Mouse (Mus musculus) T-helper 1 cell (primary cell): ENCODE measurements around the gene Cd36.
"Not testable (repeated sequence)": the region's sequence is repeated elsewhere in the genome, so short reads cannot be mapped to it uniquely, and the experiment has no call there.

ENCODE experiments used
- in situ Hi-C: fragments of 300-600 bp; cut with MboI, MseI; formaldehyde crosslinking; loops from one replicate; pipeline ENCODE4 v1.15.1; 2025; ENCODE audit warnings: high pct_unique_total_duplicates

Cd36 gene

DNA sequence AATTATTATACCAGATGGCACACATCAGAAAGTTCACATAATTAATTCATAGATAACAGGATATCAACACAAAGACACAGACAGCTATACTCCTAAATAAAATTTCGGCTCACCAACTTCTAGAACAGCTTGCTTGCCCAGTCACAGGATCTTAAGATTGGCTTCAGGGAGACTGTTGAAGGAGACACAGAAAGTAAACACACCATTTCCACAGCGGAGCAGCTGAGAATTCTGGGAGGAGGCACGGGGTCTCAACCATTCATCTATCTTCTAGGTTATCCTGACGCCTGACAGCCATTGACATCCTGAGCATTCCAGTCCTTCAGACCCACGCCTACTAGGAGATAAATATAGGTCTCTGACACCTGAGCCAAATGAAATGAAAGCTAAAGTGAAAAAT is at the start of gene Cd36:
Cd36 (minus strand) TSS at position 204 of the 400 bp plus-strand sequence.
- in situ Hi-C loops, result no loop called here

DNA sequence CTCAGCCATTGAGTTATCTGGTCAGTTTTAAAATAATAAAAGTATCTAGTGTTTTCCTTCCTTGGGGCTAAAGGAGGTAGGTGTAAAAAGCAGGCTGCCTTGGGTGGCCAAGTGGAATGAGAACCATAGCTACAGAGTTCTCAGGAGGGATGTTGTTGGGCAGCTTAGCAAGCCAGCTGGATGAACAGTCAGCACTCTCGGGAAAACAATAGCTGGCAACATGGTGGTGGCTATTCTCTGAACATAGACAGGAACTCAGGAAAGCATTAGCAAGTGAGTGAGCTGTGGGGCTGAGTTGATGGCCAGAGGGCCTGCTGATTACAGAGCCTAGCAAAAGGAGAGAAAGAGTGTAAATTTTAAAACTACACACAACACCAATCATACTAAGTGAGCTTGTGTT is 45.9 kb upstream of the Cd36 start:
- in situ Hi-C loops, result no loop called here

GRCm38 (mm10) chr5:17931588-17931987 is 43.0 kb upstream of the Cd36 start:
- in situ Hi-C loops, result not testable (repeated sequence)

GRCm38 (mm10) chr5:17929006-17929567 is 40.5 kb upstream of the Cd36 start:
- in situ Hi-C loops, result no loop called here

GRCm38 (mm10) chr5:17928471-17928870 is 39.9 kb upstream of the Cd36 start:
- in situ Hi-C loops, result no loop called here

DNA sequence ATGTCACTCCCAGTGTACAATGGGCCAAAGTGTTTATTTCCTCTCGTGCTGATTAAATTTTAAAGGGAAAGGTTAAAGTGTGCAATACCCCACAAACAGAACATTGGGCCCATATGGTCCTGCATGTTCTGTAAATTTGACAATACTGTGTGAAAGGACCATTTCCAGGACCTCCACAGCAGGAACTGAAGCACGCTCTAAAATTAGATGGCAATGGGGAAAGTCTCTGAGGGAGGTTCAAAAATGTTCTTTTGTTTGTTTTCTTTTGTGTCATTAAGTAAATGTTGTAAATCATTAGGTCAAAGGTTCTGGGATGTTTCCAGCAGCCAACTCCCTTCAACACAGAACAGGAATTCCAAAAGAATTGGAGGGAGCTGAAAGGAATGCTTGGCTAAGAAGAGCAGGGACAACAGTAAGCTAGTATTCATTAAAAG is 35.5 kb upstream of the Cd36 start:
- in situ Hi-C loops, result no loop called here

DNA sequence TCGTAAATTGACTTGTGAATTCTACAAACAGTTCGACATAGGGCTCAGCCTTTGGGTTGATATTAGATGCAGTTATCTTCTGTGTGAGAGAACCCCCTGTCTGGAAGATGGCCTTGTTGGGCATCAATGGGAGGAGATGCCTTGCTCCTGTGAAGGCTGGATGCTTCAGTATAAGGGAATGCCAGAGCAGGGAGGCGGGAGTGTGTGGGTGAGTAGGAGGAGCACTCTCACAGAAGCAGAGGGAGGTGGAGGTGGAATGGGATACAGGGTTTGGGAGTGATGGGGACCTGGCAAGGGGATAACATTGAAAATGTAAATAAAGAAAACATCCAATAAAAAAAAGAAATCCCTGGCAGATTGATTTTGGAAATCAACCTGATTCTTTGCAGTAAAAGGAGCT is 35.0 kb upstream of the Cd36 start:
- in situ Hi-C loops, result no loop called here

DNA sequence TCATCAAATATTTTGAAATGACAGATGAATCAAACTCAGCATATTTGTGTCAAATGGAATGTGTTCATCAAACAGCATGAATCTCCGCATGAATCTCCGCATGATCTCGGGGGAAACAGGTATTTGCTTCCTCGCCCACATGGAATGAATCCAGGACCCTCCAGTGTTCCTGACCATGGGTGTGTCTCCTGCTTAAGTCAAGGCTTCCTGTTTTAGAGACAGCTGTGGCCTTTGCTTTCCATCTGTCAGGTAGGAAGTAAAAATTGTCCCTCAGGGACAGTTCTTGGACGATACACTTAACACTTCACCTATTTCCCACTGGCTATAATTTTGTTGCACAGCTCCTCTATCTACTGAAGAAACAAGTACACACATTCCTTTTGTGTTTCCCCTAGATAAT is 30.4 kb upstream of the Cd36 start:
- in situ Hi-C loops, result no loop called here

- in situ Hi-C loops, result no loop called here
Observed at GRCm38 (mm10) chr5:17904766-17905165, 16.2 kb upstream of the Cd36 start.

DNA sequence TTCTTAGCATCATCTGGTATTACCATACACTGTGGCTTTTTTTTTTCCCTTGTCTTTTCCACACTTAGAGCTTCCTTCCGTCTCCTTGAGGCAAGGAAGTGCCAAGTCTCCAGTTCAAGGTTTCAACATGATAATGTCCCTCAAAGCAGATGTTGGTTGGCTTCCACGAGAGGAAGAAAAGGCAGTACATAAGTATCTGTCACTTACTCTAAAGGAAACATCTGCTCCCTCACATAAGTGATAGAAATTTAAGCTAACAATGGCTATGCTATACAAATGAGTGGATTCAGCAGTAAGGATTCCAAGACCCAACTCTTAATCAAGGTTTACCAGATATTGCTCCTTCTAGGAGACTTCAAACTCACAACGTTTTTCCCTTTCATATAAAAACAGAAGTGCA is 10.3 kb upstream of the Cd36 start:
- in situ Hi-C loops, result no loop called here

GRCm38 (mm10) chr5:17897641-17898040 is 9.0 kb upstream of the Cd36 start:
- in situ Hi-C loops, result not testable (repeated sequence)

- in situ Hi-C loops, result no loop called here
Observed at GRCm38 (mm10) chr5:17893577-17894172, 5.1 kb upstream of the Cd36 start.

DNA sequence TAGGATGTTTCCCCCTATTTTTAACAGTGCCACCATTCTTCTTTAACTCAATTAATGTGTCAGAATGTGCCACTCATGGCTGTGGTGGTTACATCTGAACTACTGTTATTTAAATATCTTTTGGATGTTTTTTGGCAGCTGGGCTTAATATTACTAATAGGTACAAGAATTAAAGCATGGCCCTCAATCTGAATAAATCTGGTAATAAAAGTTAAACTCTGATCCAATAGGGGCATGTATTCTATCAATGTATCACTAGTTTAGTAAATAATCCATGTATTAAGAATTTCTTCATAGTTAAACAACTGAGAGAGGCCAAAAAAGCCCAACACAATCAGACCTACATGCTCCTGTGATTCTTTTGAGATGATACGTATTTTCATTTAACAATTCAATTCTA is 690 bp upstream of the Cd36 start:
- in situ Hi-C loops, result no loop called here

GRCm38 (mm10) chr5:17886377-17886776 is 2.2 kb downstream of the Cd36 start:
- in situ Hi-C loops, result no loop called here

- in situ Hi-C loops, result no loop called here
Observed at GRCm38 (mm10) chr5:17883357-17883875, 5.2 kb downstream of the Cd36 start.

GRCm38 (mm10) chr5:17881542-17881896 is 7.1 kb downstream of the Cd36 start:
- in situ Hi-C loops, result no loop called here

GRCm38 (mm10) chr5:17880799-17881541 is 7.6 kb downstream of the Cd36 start:
- in situ Hi-C loops, result no loop called here

DNA sequence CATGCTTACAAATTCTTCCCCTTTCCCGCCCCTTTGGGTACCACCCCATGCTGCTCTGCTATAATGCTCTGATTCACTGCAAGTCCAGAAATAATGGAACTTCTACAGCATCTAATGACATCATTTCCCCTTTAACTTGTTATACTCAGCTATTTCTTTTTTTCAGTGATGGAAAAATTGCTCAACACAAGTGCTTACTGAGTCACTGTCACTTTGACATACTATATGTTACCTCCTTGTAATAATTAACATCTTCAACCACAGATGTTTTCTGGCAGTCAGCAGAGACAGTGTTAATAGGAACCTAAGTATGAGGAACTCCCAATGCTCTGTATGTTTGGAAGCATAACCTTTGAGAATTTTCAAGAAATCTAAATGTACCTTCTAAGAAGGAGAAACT is 8.7 kb downstream of the Cd36 start:
- in situ Hi-C loops, result no loop called here

- in situ Hi-C loops, result no loop called here
Observed at GRCm38 (mm10) chr5:17877044-17877443, 11.6 kb downstream of the Cd36 start.

- in situ Hi-C loops, result no loop called here
Observed at GRCm38 (mm10) chr5:17876637-17877036, 12.0 kb downstream of the Cd36 start.

DNA sequence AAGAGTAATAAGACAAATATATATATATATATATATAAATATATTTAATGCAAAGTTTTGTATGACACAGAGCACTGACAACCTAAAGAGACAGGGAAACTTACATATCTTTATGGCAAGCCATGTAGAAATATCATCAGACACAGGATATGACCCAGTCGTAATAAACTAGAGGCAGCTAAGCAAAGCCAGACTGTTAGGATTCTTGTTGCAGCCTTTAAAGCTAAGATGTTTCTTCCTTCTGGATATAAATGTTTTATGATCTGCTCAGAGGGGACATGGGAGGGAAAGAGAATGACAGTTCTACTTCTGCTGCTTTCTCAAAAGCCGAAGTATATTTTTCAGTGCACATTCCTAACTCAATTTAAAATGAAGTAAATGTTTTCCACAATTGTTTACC is 14.3 kb downstream of the Cd36 start:
- in situ Hi-C loops, result no loop called here

DNA sequence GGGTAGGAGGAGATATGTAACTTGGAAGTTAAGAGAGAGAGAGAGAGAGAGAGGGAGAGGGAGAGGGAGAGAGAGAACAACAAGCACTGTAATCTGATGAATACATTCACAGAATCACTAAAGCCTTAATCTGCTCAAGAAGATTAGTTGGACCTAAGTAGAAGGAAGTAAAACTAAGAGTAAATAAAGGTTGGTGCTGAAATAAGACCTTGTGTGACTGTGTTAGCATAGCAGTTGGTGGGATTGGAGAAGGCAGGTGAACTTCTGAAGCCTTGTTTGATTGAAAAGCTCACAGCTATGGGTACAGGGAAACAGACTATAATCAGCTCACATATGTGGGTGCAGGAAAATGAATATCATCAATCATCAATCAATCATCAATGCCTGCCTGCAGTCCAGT is 23.2 kb downstream of the Cd36 start:
- in situ Hi-C loops, result no loop called here

GRCm38 (mm10) chr5:17863085-17863484 is 25.5 kb downstream of the Cd36 start:
- in situ Hi-C loops, result no loop called here
